Mouse (Mus musculus) myocyte (in vitro differentiated cells): ENCODE data around the gene Fuz.

Experiments
- MAX ChIP-seq: IDR thresholded peaks from one replicate; pipeline ENCODE4 v1.6.1; 2011; ENCODE audit warnings: low read depth, mild to moderate bottlenecking, control low read depth
- MYOG ChIP-seq, 3 experiments: IDR thresholded peaks; one replicate each; pipeline ENCODE4 v1.6.1; 2011; ENCODE audit warnings: control low read depth in 2 of 3, low read depth in 2 of 3, mild to moderate bottlenecking in 2 of 3; ENCODE audit not compliant: insufficient read length in 2 of 3, control insufficient read depth in 1 of 3, insufficient read depth in 1 of 3
- POLR2A ChIP-seq: IDR thresholded peaks from one replicate; pipeline ENCODE4 v1.6.1; 2011; ENCODE audit warnings: low read depth, mild to moderate bottlenecking, control low read depth, moderate library complexity; ENCODE audit not compliant: insufficient read length
- POLR2AphosphoS2 ChIP-seq: IDR thresholded peaks from one replicate; pipeline ENCODE4 v1.6.1; 2011; ENCODE audit warnings: low read depth, control low read depth; ENCODE audit not compliant: insufficient read length
- REST ChIP-seq: IDR thresholded peaks from one replicate; pipeline ENCODE4 v1.6.1; 2011; ENCODE audit warnings: mild to moderate bottlenecking, control low read depth, moderate library complexity; ENCODE audit not compliant: insufficient read depth, insufficient read length
- TCF12 ChIP-seq: IDR thresholded peaks from one replicate; pipeline ENCODE4 v1.6.1; 2011; ENCODE audit warnings: mild to moderate bottlenecking, control low read depth; ENCODE audit not compliant: poor library complexity, insufficient read depth, severe bottlenecking

DNA sequence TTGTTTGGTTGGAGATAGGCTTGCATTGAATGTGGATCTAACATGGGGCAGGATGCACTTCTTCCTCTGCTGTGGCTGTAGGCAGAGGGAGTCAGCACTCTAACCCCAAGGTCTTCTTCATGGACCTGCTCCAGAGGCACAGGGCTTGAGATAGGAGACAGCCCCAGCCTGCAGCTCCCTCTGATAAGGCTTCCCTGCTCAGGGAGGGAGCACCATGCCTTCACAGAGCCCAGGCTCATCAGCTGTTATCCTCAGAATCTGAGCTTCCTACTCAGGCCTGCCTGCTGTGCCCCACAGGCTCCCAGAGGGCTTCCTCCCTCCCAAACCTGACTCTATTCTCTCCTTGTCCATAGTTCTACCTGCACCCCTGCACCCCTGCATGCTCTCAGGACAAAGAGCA is 26.7 kb downstream of the Fuz start:
- no peak for TF ChIP-seq POLR2A
- no peak for TF ChIP-seq TCF12
- no peak for TF ChIP-seq MAX
- TF ChIP-seq MYOG (IDR thresholded peaks at IDR 0.05; ENCODE audit: control insufficient read depth in 1 of 3, insufficient read depth in 1 of 3, insufficient read length in 2 of 3, low read depth in 2 of 3): no peak
- TF ChIP-seq POLR2AphosphoS2: no peak
- no peak for TF ChIP-seq REST
